Mouse (Mus musculus) WW6 (cell line): ENCODE data around the gene Arid1b.

Source experiments
- DNase-seq: peaks from one replicate; pipeline ENCODE4 v3.0.0-alpha.2; 2013; ENCODE audit warnings: low read depth, low spot score

Arid1b gene

GRCm38 (mm10) chr17:5238387-5239245 lies 244.5 kb downstream of the Arid1b start:
- DNase-seq = no peak

GRCm38 (mm10) chr17:5244526-5244925 lies 250.4 kb downstream of the Arid1b start:
- DNase-seq = no peak

GRCm38 (mm10) chr17:5246688-5247087 lies 252.6 kb downstream of the Arid1b start:
- no peak for DNase-seq

- no peak for DNase-seq
Observed at GRCm38 (mm10) chr17:5247247-5247646, 253.1 kb downstream of the Arid1b start.

- DNase-seq = no peak
Observed at GRCm38 (mm10) chr17:5247737-5248136, 253.6 kb downstream of the Arid1b start.

GRCm38 (mm10) chr17:5248957-5249656 lies 255.0 kb downstream of the Arid1b start:
- DNase-seq = no peak

GRCm38 (mm10) chr17:5249681-5250180 lies 255.6 kb downstream of the Arid1b start:
- no peak for DNase-seq

- no peak for DNase-seq
Observed at GRCm38 (mm10) chr17:5252436-5252835, 258.3 kb downstream of the Arid1b start.

- no peak for DNase-seq
Observed at GRCm38 (mm10) chr17:5254717-5255617, 260.8 kb downstream of the Arid1b start.

GRCm38 (mm10) chr17:5255618-5255933 lies 261.4 kb downstream of the Arid1b start:
- no peak for DNase-seq

- no peak for DNase-seq
Observed at GRCm38 (mm10) chr17:5258978-5259377, 264.8 kb downstream of the Arid1b start.

GRCm38 (mm10) chr17:5261131-5261651 lies 267.1 kb downstream of the Arid1b start:
- no peak for DNase-seq

GRCm38 (mm10) chr17:5261874-5262605 lies 267.9 kb downstream of the Arid1b start:
- no peak for DNase-seq

- no peak for DNase-seq
Observed at GRCm38 (mm10) chr17:5262788-5263187, 268.7 kb downstream of the Arid1b start.

GRCm38 (mm10) chr17:5264783-5265182 lies 270.7 kb downstream of the Arid1b start:
- DNase-seq = no peak

GRCm38 (mm10) chr17:5265615-5266014 lies 271.5 kb downstream of the Arid1b start:
- no peak for DNase-seq

GRCm38 (mm10) chr17:5267747-5268146 lies 273.6 kb downstream of the Arid1b start:
- no peak for DNase-seq

GRCm38 (mm10) chr17:5269302-5269701 lies 275.2 kb downstream of the Arid1b start:
- DNase-seq = no peak

GRCm38 (mm10) chr17:5269774-5270173 lies 275.6 kb downstream of the Arid1b start:
- no peak for DNase-seq

- DNase-seq = peak; percentile 54
Observed at GRCm38 (mm10) chr17:5270823-5271222, 276.7 kb downstream of the Arid1b start.

GRCm38 (mm10) chr17:5273118-5273517 lies 279.0 kb downstream of the Arid1b start:
- DNase-seq = no peak
